Mouse (Mus musculus) ES-CJ7 (cell line): Measurements from ENCODE around the gene Arpc5.
"Not testable (repeated sequence)": the region's sequence is repeated elsewhere in the genome, so short reads cannot be mapped to it uniquely, and the experiment has no call there.

Experiments
- DNase-seq: peaks from one replicate; pipeline ENCODE4 v3.0.0; 2011; ENCODE audit warnings: low read depth, low spot score

Arpc5 gene

GRCm38 (mm10) chr1:152766032-152766772 lies at the start of gene Arpc5, which contains the start of gene Rgl1:
Gene Arpc5, plus strand, starts transcription at chr1:152766542.
Gene Rgl1, minus strand, starts transcription at chr1:152766351.
- peak; percentile 98 for DNase-seq

DNA sequence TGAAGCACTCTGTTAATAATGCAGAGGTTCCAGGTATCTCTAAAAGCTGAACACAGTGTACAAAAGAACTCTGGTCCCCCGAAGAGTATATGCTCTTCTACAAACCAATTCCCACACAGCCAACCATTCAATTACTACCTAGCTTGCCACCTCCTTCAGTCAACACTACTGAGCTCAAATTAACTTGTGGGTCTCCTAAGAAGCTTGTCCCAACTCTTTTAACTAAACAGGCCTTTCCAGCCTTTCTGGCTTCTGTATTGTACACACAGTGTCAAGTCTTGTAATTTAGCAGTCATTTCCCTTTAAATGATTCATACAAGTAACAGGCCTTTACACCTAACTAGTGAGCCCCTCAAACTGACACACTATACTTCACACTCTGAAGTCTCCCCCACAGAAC lies 49.0 kb upstream of the Arpc5 start:
- DNase-seq = no peak

GRCm38 (mm10) chr1:152718200-152718599 lies 48.1 kb upstream of the Arpc5 start:
- no peak for DNase-seq

- peak; percentile 23 for DNase-seq
Observed at GRCm38 (mm10) chr1:152720969-152721368, 45.4 kb upstream of the Arpc5 start.

- peak; percentile 84 for DNase-seq
Observed at GRCm38 (mm10) chr1:152721535-152722198, 44.7 kb upstream of the Arpc5 start.

DNA sequence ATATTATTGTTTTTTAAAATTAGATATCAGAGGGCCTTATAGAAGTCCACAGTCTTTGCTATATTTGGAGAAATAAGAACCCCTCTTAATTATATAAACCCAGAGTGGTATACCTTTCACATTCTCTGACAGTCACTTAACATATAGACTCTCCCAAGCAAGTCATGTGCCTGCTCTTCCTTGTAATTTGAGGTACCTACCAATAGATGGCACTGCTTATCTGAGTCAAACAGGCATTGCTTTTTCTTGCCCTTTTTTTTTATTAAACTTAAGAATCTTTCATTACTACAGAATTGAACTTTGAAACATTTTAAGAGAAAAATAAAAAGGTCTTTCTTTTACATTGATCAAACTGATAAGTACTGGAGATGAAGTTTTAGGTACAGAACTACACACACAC lies 42.1 kb upstream of the Arpc5 start:
- DNase-seq = peak; percentile 67

GRCm38 (mm10) chr1:152726095-152726494 lies 40.2 kb upstream of the Arpc5 start:
- DNase-seq = no peak

DNA sequence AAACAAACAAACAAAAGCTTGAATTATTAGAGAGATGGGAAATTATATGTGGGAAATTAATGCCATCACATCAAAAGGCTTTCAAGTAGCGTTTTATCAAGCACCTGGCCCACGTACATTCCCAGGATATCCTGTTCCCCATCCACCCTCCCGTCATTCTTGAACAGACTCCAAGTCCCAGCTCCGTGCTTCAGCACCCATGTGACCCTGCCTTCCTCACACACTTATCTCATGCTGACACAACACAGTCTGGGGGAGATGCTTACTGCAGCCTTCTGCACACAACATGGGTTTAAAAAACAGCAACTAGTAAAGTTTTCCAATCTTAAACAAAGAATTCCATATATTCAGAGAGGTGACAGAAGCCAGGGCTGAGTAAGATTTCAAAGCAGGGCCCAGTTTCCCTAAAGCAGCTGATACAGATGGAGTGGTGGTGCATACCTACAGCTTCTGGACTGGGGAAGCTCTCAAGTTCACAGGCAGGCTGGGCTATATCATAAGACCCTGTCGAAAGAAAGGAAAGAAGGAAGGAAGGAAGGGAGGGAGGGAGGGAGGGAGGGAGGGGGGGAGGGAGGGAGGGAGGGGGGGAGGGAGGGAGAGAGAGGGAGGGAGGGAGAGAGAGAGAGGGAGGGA lies 38.6 kb upstream of the Arpc5 start:
- DNase-seq = no peak

DNA sequence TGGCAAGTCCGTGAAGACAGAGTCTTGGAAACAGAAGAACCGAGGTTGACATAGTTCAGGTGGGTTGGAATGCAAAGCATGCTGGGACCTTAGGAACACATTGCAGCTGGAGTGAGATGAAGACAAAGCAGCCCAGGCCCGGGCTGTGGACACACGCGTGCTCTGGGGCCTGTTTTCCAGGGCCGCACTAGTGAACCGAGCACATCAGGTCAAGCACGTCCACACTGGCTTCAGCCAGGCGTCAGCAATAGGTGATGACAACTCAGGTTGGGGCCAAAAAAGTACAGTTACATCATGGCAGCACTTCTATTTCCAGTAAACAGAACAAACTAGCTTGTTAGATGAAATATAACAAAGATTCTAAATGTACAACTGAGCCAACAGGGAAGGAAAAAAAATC lies 27.5 kb upstream of the Arpc5 start:
- DNase-seq = no peak

- no peak for DNase-seq
Observed at GRCm38 (mm10) chr1:152739374-152739773, 27.0 kb upstream of the Arpc5 start.

DNA sequence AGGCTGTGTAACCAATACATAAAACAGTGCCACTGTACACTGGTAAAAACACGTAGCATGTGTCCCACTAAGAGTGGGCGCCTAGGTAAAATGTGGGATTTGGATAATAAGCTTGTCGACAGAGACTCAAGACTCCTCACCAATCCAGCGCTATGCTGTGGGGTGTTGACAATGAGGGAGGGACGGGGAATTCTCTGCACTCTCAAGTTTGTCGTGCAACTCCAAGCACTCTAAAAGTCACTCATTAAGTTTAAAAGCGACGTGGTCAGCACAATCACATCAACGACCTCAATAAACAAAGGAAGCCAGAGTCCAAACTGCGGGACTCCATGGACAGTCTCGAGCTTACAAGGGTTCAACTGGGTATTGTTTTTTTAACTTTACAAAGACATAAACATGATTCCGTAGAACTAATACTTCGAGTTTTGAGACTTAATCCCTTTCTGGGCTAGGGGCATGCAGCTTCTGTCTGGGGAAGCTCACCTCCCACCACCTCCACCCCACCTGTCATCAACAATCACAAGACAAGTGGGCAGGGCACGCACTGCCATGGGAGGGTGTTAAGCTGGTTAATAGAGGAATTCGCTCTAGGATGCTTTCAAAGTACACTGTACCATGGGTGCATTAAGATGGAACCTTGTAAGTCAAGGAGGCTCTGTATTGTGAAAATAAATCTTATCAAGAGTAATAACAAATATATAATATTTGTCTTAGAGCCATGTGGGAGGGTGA lies 23.1 kb upstream of the Arpc5 start:
- DNase-seq = no peak

GRCm38 (mm10) chr1:152746426-152746825 lies 19.9 kb upstream of the Arpc5 start:
- peak; percentile 87 for DNase-seq

DNA sequence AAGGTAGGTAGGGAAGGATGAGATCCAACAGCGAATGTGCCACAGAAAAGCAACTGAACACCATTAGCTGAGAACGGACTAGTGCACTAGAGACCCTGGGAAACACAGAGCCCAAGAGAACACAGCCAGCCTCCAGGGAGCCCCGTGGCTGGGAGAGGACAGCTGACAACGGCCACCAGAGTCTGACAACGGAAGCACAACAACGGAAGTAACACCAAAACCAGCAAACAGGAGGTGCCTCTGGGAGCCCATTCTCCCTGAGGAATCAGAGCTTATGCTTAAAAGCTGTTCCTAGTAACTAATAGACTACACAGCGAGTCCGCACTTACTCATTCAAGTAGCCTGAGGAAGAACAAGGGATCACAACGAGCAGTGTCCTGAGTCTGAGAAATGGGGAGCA lies 17.1 kb upstream of the Arpc5 start:
- DNase-seq = no peak

- DNase-seq = no peak
Observed at GRCm38 (mm10) chr1:152750312-152750965, 15.9 kb upstream of the Arpc5 start, which contains the start of gene Apobec4. Gene Apobec4, plus strand, starts transcription at chr1:152750551.

GRCm38 (mm10) chr1:152761791-152762190 lies 4.6 kb upstream of the Arpc5 start:
- no peak for DNase-seq

DNA sequence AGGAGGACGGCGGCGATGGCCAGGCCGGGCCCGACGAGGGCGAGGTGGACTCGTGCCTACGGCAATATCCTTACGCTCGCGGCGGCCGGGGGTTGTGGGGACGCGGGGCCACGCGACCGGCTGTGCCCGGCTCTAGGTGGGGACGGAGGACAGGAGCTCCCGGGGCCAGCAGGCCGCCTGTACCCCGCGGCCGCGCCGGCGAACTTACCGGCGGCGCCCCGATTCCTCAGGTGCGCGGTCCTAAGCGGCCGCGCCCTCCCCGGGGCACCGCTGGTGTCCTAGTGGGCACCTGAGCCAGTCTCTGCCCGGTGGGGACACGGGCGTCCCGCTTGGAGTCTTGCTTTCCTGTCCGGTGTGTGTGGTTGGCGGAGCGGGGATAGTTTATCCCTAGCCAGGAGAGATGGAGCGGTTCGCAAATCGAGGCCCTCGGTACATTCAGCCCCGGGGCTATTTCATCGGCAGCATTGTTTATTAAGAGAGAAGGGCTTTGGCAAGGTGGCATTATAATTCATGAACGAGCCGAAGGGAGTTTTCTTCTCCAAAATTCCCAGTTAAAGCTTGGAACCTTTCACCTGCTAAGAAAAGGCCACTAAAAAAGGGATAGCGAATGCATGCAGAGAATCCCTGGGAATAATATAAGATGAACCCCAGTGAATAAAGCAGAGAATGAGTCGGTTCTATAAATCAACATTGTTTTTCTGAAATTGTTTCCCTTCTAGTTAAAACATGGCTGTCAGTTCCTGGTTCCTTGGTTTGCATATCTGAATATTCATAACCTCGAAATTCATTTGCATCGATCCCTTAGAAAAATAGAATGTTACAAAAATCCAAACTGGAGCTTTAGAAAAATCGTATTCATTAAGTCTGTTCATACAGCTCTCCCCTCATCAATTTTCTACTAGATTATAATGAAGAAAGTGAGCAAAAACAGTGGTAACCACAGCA lies 734 bp downstream of the Arpc5 start:
- DNase-seq = no peak

DNA sequence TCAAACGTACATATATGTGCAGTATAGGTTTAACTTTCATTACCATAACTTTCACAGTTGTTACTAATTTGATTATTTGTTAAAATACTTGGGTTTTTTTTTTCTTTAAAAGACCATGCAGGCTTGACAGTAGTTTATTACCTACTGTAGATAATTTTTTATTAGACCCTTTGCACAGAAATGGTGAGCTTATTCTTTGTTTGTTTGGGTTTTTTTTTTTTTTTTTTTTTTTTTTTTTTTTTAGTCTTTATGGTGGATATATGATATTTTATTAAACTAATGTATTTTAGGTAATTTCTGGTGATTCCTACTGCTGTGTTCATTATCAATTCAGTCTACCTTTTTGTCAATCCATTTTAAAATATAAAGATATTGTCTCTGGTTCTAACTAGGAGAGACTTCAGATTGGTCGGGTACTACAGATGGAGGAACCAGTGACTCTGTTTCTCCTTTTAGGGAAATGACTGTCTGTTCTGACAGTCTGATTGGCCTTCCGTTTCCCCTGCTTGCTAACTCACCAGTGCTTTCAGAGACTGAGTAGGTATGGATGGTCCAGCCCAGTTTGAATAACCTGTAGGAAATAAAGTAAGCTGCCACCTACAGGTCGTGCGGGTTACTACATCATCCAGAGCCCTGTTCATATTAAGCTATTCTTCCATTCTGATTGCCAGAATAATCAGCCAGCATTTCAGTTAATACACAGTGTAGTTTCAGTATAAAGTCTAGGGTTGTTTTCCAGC lies 1.6 kb downstream of the Arpc5 start:
- DNase-seq = peak; percentile 95

- no peak for DNase-seq
Observed at GRCm38 (mm10) chr1:152771016-152771415, 4.7 kb downstream of the Arpc5 start.

DNA sequence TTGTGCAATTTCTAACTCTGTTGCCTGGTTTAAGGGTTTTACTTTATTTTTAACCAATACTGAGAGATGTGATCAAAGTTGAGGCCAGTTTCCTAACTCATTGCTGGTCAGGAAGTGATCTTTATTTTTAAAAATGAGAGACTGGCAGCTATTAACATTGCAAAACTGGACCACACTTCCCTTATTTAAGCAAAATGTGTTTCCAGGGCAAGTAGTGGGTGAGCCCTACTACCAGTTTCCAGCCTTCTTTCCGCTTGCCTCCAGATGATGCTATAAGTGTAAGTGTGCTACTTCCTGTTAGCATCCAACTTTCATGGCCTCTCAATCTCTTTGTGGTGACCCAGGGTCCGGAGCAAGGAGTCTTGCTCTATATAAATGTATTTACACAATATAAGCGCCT lies 8.3 kb downstream of the Arpc5 start:
- DNase-seq = not testable (repeated sequence)
